Mouse (Mus musculus): ENCODE measurements at regions not wholly inside any gene's neighbourhood (a gene's known extent, or its start where the extent isn't known, plus 50 kb on each side); places are given as distances from the start of the nearest gene placed in this dataset.

GRCm38 (mm10) chr12:12527766-12528477 lies 266.0 kb downstream of the Fam49a start:
- Histone ChIP-seq H3K36me3 (ENCODE audit: control insufficient read depth, insufficient read depth, low read length) (no peaks in the 10 kb centered on the region), H3K4me2 (ENCODE audit: low read depth, low read length) (no peak overlapping the region), H3K27me3 (replicated peaks; ENCODE audit: control insufficient read depth, insufficient read depth, low read length) (no peaks in the 10 kb centered on the region), H3K4me1 (ENCODE audit: control insufficient read depth, insufficient read depth, low read length) (peaks cover 3% of the 10 kb centered on the region; the same call in 1 of the 2 replicates), H3K4me3 (ENCODE audit: low read length) (no peak overlapping the region), H3K27ac (ENCODE audit: low read length) (no peak overlapping the region), H3K9me3 (ENCODE audit: control insufficient read depth, low read length) (no peaks in the 10 kb centered on the region), H3K9ac (ENCODE audit: low read depth, low read length) (no peak overlapping the region)
- ATAC-seq = no peak
- 40% methylated on average over 7 of the region's 7 CpGs for WGBS

- 67% methylated on average over 3 of the region's 3 CpGs for whole genome bisulfite sequencing
- Histone ChIP-seq H3K4me2 (ENCODE audit: low read depth, low read length) (no peak overlapping the region), H3K9me3 (ENCODE audit: control insufficient read depth, low read length) (no peaks in the 10 kb centered on the region), H3K9ac (ENCODE audit: low read depth, low read length) (no peak overlapping the region), H3K27me3 (replicated peaks; ENCODE audit: control insufficient read depth, insufficient read depth, low read length) (no peaks in the 10 kb centered on the region), H3K27ac (ENCODE audit: low read length) (no peak overlapping the region), H3K4me3 (ENCODE audit: low read length) (no peak overlapping the region), H3K4me1 (ENCODE audit: control insufficient read depth, insufficient read depth, low read length) (peaks cover 3% of the 10 kb centered on the region; the same call in 1 of the 2 replicates), H3K36me3 (ENCODE audit: control insufficient read depth, insufficient read depth, low read length) (no peaks in the 10 kb centered on the region)
- ATAC-seq = peak; percentile 54
Observed at GRCm38 (mm10) chr12:12527366-12527765, 265.4 kb downstream of the Fam49a start.

- Histone ChIP-seq H3K36me3 (ENCODE audit: control insufficient read depth, insufficient read depth, low read length) (no peaks in the 10 kb centered on the region), H3K9ac (ENCODE audit: low read depth, low read length) (no peak overlapping the region), H3K9me3 (ENCODE audit: control insufficient read depth, low read length) (no peaks in the 10 kb centered on the region), H3K4me3 (ENCODE audit: low read length) (no peak overlapping the region), H3K4me2 (ENCODE audit: low read depth, low read length) (no peak overlapping the region), H3K4me1 (ENCODE audit: control insufficient read depth, insufficient read depth, low read length) (no peaks in the 10 kb centered on the region), H3K27ac (ENCODE audit: low read length) (no peak overlapping the region), H3K27me3 (replicated peaks; ENCODE audit: control insufficient read depth, insufficient read depth, low read length) (no peaks in the 10 kb centered on the region)
- no peak for ATAC-seq
- 93% methylated on average over 8 of the region's 8 CpGs for WGBS
Observed at GRCm38 (mm10) chr12:12520311-12520852, 258.4 kb downstream of the Fam49a start.

- Histone ChIP-seq H3K4me1 (ENCODE audit: control insufficient read depth, insufficient read depth, low read length) (no peaks in the 10 kb centered on the region), H3K9ac (ENCODE audit: low read depth, low read length) (no peak overlapping the region), H3K4me3 (ENCODE audit: low read length) (no peak overlapping the region), H3K4me2 (ENCODE audit: low read depth, low read length) (no peak overlapping the region), H3K9me3 (ENCODE audit: control insufficient read depth, low read length) (no peaks in the 10 kb centered on the region), H3K27me3 (replicated peaks; ENCODE audit: control insufficient read depth, insufficient read depth, low read length) (no peaks in the 10 kb centered on the region), H3K36me3 (ENCODE audit: control insufficient read depth, insufficient read depth, low read length) (no peaks in the 10 kb centered on the region), H3K27ac (ENCODE audit: low read length) (no peak overlapping the region)
- ATAC-seq = no peak
- 65% methylated on average over 5 of the region's 5 CpGs for WGBS
Observed at GRCm38 (mm10) chr12:12518490-12519070, 256.6 kb downstream of the Fam49a start.

- Histone ChIP-seq H3K4me3 (ENCODE audit: low read length) (no peak overlapping the region), H3K27ac (ENCODE audit: low read length) (no peak overlapping the region)
- ATAC-seq = peak; percentile 88
Observed at GRCm38 (mm10) chr12:12517020-12517419, 255.1 kb downstream of the Fam49a start.

GRCm38 (mm10) chr12:12510764-12511163 lies 248.8 kb downstream of the Fam49a start:
- no peak overlapping the region for H3K4me2 ChIP-seq (ENCODE audit: low read depth, low read length)
- H3K4me3 ChIP-seq (ENCODE audit: low read length) = no peak overlapping the region
- no peak overlapping the region for H3K9ac ChIP-seq (ENCODE audit: low read depth, low read length)
- H3K27me3 ChIP-seq (replicated peaks; ENCODE audit: control insufficient read depth, insufficient read depth, low read length) = no peaks in the 10 kb centered on the region
- ATAC-seq = no peak
- H3K27ac ChIP-seq (ENCODE audit: low read length) = no peak overlapping the region
- H3K36me3 ChIP-seq (ENCODE audit: control insufficient read depth, insufficient read depth, low read length) = no peaks in the 10 kb centered on the region
- H3K4me1 ChIP-seq (ENCODE audit: control insufficient read depth, insufficient read depth, low read length) = peaks cover 8% of the 10 kb centered on the region
- H3K9me3 ChIP-seq (ENCODE audit: control insufficient read depth, low read length) = no peaks in the 10 kb centered on the region

More at GRCm38 (mm10) chr12:12517020-12517419, 255.1 kb downstream of the Fam49a start:
- no peaks in the 10 kb centered on the region for H3K27me3 ChIP-seq (replicated peaks; ENCODE audit: control insufficient read depth, insufficient read depth, low read length)
- H3K4me2 ChIP-seq (ENCODE audit: low read depth, low read length) = no peak overlapping the region
- H3K4me1 ChIP-seq (ENCODE audit: control insufficient read depth, insufficient read depth, low read length) = no peaks in the 10 kb centered on the region
- H3K9me3 ChIP-seq (ENCODE audit: control insufficient read depth, low read length) = no peaks in the 10 kb centered on the region
- no peak overlapping the region for H3K9ac ChIP-seq (ENCODE audit: low read depth, low read length)
- WGBS = 77% methylated on average over 4 of the region's 4 CpGs
- H3K36me3 ChIP-seq (ENCODE audit: control insufficient read depth, insufficient read depth, low read length) = no peaks in the 10 kb centered on the region

GRCm38 (mm10) chr12:12509164-12509937 lies 247.4 kb downstream of the Fam49a start:
- WGBS = 25% methylated on average over 9 of the region's 9 CpGs
- Histone ChIP-seq H3K27me3 (replicated peaks; ENCODE audit: control insufficient read depth, insufficient read depth, low read length) (no peaks in the 10 kb centered on the region), H3K4me2 (ENCODE audit: low read depth, low read length) (no peak overlapping the region), H3K4me3 (ENCODE audit: low read length) (no peak overlapping the region), H3K27ac (ENCODE audit: low read length) (peak overlapping the region; percentile 45; the same call in 1 of the 2 replicates), H3K9ac (ENCODE audit: low read depth, low read length) (no peak overlapping the region), H3K4me1 (ENCODE audit: control insufficient read depth, insufficient read depth, low read length) (peaks cover 8% of the 10 kb centered on the region), H3K36me3 (ENCODE audit: control insufficient read depth, insufficient read depth, low read length) (no peaks in the 10 kb centered on the region), H3K9me3 (ENCODE audit: control insufficient read depth, low read length) (no peaks in the 10 kb centered on the region)
- peak; percentile 97 for ATAC-seq

GRCm38 (mm10) chr12:12508487-12509125 lies 246.7 kb downstream of the Fam49a start:
- WGBS = 60% methylated on average over 9 of the region's 9 CpGs
- Histone ChIP-seq H3K4me1 (ENCODE audit: control insufficient read depth, insufficient read depth, low read length) (peaks cover 8% of the 10 kb centered on the region), H3K9me3 (ENCODE audit: control insufficient read depth, low read length) (no peaks in the 10 kb centered on the region), H3K4me2 (ENCODE audit: low read depth, low read length) (no peak overlapping the region), H3K27me3 (replicated peaks; ENCODE audit: control insufficient read depth, insufficient read depth, low read length) (no peaks in the 10 kb centered on the region), H3K9ac (ENCODE audit: low read depth, low read length) (no peak overlapping the region), H3K27ac (ENCODE audit: low read length) (peak overlapping the region; percentile 20; the same call in 1 of the 2 replicates), H3K36me3 (ENCODE audit: control insufficient read depth, insufficient read depth, low read length) (no peaks in the 10 kb centered on the region), H3K4me3 (ENCODE audit: low read length) (no peak overlapping the region)
- ATAC-seq = peak; percentile 34

GRCm38 (mm10) chr12:12506671-12507070 lies 244.7 kb downstream of the Fam49a start:
- no peak overlapping the region for H3K9ac ChIP-seq (ENCODE audit: low read depth, low read length)
- WGBS = 88% methylated on average over 3 of the region's 3 CpGs
- no peaks in the 10 kb centered on the region for H3K36me3 ChIP-seq (ENCODE audit: control insufficient read depth, insufficient read depth, low read length)
- no peak overlapping the region for H3K4me3 ChIP-seq (ENCODE audit: low read length)
- H3K4me1 ChIP-seq (ENCODE audit: control insufficient read depth, insufficient read depth, low read length) = peaks cover 8% of the 10 kb centered on the region
- no peak overlapping the region for H3K27ac ChIP-seq (ENCODE audit: low read length)
- ATAC-seq = no peak
- no peaks in the 10 kb centered on the region for H3K27me3 ChIP-seq (replicated peaks; ENCODE audit: control insufficient read depth, insufficient read depth, low read length)
- no peaks in the 10 kb centered on the region for H3K9me3 ChIP-seq (ENCODE audit: control insufficient read depth, low read length)
- no peak overlapping the region for H3K4me2 ChIP-seq (ENCODE audit: low read depth, low read length)

Data from intestine, embryonic 16.5 days (tissue).